Comparison of ENCODE assay signal across 9 mouse cellular contexts in genomic region chr1:181393250-181394149, GRCm38 (mm10). TPM values are rescaled to one million over a fixed set of nuclear protein-coding genes. Genes with fewer than 3 reads are reported as not detected.
A peak's percentile ranks its signal among the peaks of the same experiment; 100 is the strongest.
DNase-seq lines count a peak whose midpoint lies in the region; ATAC-seq and TF ChIP-seq lines count a peak whose summit lies in the region.
"Had no signal": no experiment of that assay in that cellular context is flagged by ENCODE, and none has a peak within 500 bp of the region (broad histone marks: within the 10 kb centered on the region; RNA-seq: fewer than 3 reads in every experiment).

No protein-coding gene starts in this region.

- ATAC-seq in forebrain, postnatal 0 days, result peak; percentile 81
- peak; percentile 44; the same call in 1 of the 2 replicates for ATAC-seq in lung, embryonic 14.5 days (ENCODE audit: insufficient read depth)
- ATAC-seq in monocyte, adult 5-6 weeks (replicated peaks; ENCODE audit: insufficient number of reproducible peaks, low FRiP score, low TSS enrichment, poor library complexity, severe bottlenecking), result no peak

- peaks cover 3% of the 10 kb centered on the region; the same call in 1 of the 2 replicates for H3K9me3 ChIP-seq in ES-Bruce4 (replicated peaks; ENCODE audit: control insufficient read depth, insufficient read depth, low read length, poor library complexity, severe bottlenecking)
- no peaks in the 10 kb centered on the region for H3K9me3 ChIP-seq in forebrain, postnatal 0 days (ENCODE audit: low read length)
- H3K9me3 ChIP-seq in lung, embryonic 14.5 days (ENCODE audit: low read depth, low read length), result no peaks in the 10 kb centered on the region

- no peak for TF ChIP-seq POLR2A in ES-Bruce4 (IDR thresholded peaks at IDR 0.05; ENCODE audit: insufficient read depth, low read length)
- TF ChIP-seq POLR2A in brain, embryonic 14.5 days (IDR thresholded peaks at IDR 0.05; ENCODE audit: borderline replicate concordance, extremely low read depth, insufficient read depth, insufficient read length, poor library complexity, severe bottlenecking), result no peak

- peak; percentile 86 for DNase-seq in brain, embryonic 14.5 days (ENCODE audit: low read depth)
- DNase-seq in forebrain, postnatal 0 days, result peak; percentile 75
- DNase-seq in heart, postnatal 10 days, result peak; percentile 92 to 93
- DNase-seq in kidney, postnatal 25 days, result peak; percentile 62 to 69
- peak; percentile 81 for DNase-seq in lung, embryonic 14.5 days
- DNase-seq in right cerebral cortex, adult 18-20 months, result peak; percentile 75

- 35% methylated on average over 6 of the region's 6 CpGs for WGBS in forebrain, postnatal 0 days
- 33% methylated on average over 6 of the region's 6 CpGs for WGBS in lung, embryonic 14.5 days

- H3K27ac ChIP-seq in ES-Bruce4 (ENCODE audit: insufficient read depth, low read length), result no peak overlapping the region
- no peak overlapping the region for H3K27ac ChIP-seq in forebrain, postnatal 0 days (ENCODE audit: low read depth, low read length)
- H3K27ac ChIP-seq in lung, embryonic 14.5 days (ENCODE audit: low read depth), result no peak overlapping the region

- TF ChIP-seq CTCF in ES-Bruce4 (IDR thresholded peaks at IDR 0.05; ENCODE audit: low read depth, low read length), result peak; percentile 19
- 0 out of 2 replicates have a peak, but pooled peaks have one; percentile 26 for TF ChIP-seq CTCF in brain, embryonic 14.5 days (IDR thresholded peaks at IDR 0.05; ENCODE audit: borderline replicate concordance, extremely low read depth, insufficient read depth, insufficient read length)
- TF ChIP-seq CTCF in forebrain, postnatal 0 days (IDR thresholded peaks at IDR 0.05; ENCODE audit: low read depth), result peak; percentile 26; the same call in 1 of the 2 replicates
- peak; percentile 60 for TF ChIP-seq CTCF in lung, embryonic 14.5 days (IDR thresholded peaks at IDR 0.05; ENCODE audit: low read depth)

- no peak overlapping the region for H3K4me2 ChIP-seq in forebrain, postnatal 0 days (ENCODE audit: low read depth)
- no peak overlapping the region for H3K4me2 ChIP-seq in lung, embryonic 14.5 days

- no peaks in the 10 kb centered on the region for H3K4me1 ChIP-seq in ES-Bruce4 (ENCODE audit: control insufficient read depth, insufficient read depth, low read length)
- H3K4me1 ChIP-seq in forebrain, postnatal 0 days (ENCODE audit: insufficient read depth), result no peaks in the 10 kb centered on the region
- H3K4me1 ChIP-seq in lung, embryonic 14.5 days (ENCODE audit: insufficient read depth), result no peaks in the 10 kb centered on the region

- TF ChIP-seq EP300 in ES-Bruce4 (IDR thresholded peaks at IDR 0.05; ENCODE audit: insufficient read depth, low read depth, low read length), result no peak

- intact Hi-C loops in heart, postnatal 10 days (cut with DNase I), result loop anchor here (2.0 kb wide), 1 partner anchor 151 kb away; no protein-coding TSS in a partner anchor

- H3K27me3 ChIP-seq in ES-Bruce4 (ENCODE audit: control insufficient read depth, insufficient read depth, low read length, poor library complexity, severe bottlenecking), result no peaks in the 10 kb centered on the region
- no peaks in the 10 kb centered on the region for H3K27me3 ChIP-seq in forebrain, postnatal 0 days (ENCODE audit: insufficient read depth, low read length)
- no peaks in the 10 kb centered on the region for H3K27me3 ChIP-seq in lung, embryonic 14.5 days (ENCODE audit: insufficient read depth, low read length)

- no peak overlapping the region for H3K4me3 ChIP-seq in ES-Bruce4 (ENCODE audit: low read depth, low read length)
- no peak overlapping the region for H3K4me3 ChIP-seq in forebrain, postnatal 0 days (ENCODE audit: low read depth, low read length)
- H3K4me3 ChIP-seq in lung, embryonic 14.5 days (ENCODE audit: low read depth, low read length), result no peak overlapping the region

- no peaks in the 10 kb centered on the region for H3K36me3 ChIP-seq in ES-Bruce4 (ENCODE audit: control insufficient read depth, insufficient read depth, low read length, poor library complexity, severe bottlenecking)
- no peaks in the 10 kb centered on the region for H3K36me3 ChIP-seq in forebrain, postnatal 0 days (ENCODE audit: insufficient read depth)
- no peaks in the 10 kb centered on the region for H3K36me3 ChIP-seq in lung, embryonic 14.5 days (ENCODE audit: insufficient read depth)

- H3K9ac ChIP-seq in ES-Bruce4 (ENCODE audit: low read depth, poor library complexity, severe bottlenecking), result no peak overlapping the region
- no peak overlapping the region for H3K9ac ChIP-seq in forebrain, postnatal 0 days
- H3K9ac ChIP-seq in lung, embryonic 14.5 days, result no peak overlapping the region

RNA-seq across cellular contexts. Expression of gene Cnih3, which starts 41.1 kb away (rescaled TPM):
- polyA plus RNA-seq in ES-Bruce4 (2011; ENCODE audit: insufficient read depth, insufficient read length, low read depth, missing spikeins), result 0.67 and 0.75 TPM in 2 replicates
- 6.7 and 10.5 TPM in 2 replicates for polyA plus RNA-seq in brain, embryonic 14.5 days (2012; rRNA removed)
- 62.4 and 80.8 TPM in 2 replicates for total RNA-seq in forebrain, postnatal 0 days (2014; rRNA removed)
- polyA plus RNA-seq in forebrain, postnatal 0 days (2015; fragmentation: Nextera tagmentation; extraction: Ambion mirVana), result 31.1 and 49.3 TPM in 2 replicates
- total RNA-seq in heart, postnatal 10 days (2021), result not detected
- 0.18 TPM in 1 of 2 replicates, not detected in the other for polyA plus RNA-seq in lung, embryonic 14.5 days (2014; fragmentation: Nextera tagmentation; extraction: Ambion mirVana)
- total RNA-seq in monocyte, adult 5-6 weeks (2017), result 0.53 TPM in 1 of 3 replicates, not detected in the others
- polyA plus RNA-seq: liver, embryonic 16.5 days had no signal
